ENCODE assay signal across 18 mouse cellular contexts in the genomic region with DNA sequence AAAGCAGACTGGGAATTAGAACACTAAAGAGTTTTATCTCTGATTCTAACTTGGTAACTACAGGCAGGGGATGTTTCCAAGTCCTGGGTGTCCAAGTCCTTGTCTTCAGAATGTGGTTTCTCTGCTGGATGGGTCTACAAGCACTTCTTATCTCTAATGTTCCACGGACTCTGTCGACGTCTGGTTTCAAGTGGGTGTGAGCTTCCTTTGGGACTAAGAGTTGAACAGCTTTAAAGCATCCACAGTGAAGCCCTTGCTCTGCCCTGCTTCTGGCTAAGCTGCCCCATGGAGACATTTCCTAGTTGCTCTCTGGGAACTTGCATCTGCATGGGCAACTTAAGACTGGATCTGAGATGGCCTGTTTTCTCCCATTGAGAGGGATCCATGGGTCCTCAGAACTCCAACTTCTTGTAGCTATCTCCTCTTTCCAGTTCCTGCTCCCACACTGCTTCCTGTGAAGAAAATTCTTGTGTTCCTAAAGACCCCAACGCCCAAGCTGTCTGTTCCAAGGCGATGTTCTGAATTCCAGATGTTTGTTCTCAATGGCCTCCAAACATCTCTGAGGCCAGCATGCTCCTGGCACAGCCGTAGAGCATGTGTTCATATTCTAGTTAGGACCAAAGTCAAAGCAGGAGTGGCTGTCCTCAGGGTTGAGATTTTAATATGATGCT. TPM values are rescaled to one million over a fixed set of nuclear protein-coding genes. Genes with fewer than 3 reads are reported as not detected.
DNase-seq lines count a peak whose midpoint lies in the region; ATAC-seq and TF ChIP-seq lines count a peak whose summit lies in the region.
"Had no signal": no experiment of that assay in that cellular context is flagged by ENCODE, and none has a peak within 500 bp of the region (broad histone marks: within the 10 kb centered on the region; RNA-seq: fewer than 3 reads in every experiment).

No protein-coding gene starts in this region.

- no peaks in the 10 kb centered on the region for H3K27me3 ChIP-seq in heart, embryonic 11.5 days (ENCODE audit: control insufficient read depth, insufficient read depth, low read length)
- H3K27me3 ChIP-seq in heart, embryonic 15.5 days, result no peaks in the 10 kb centered on the region
- no peaks in the 10 kb centered on the region for H3K27me3 ChIP-seq in small intestine, adult 2 months (ENCODE audit: control insufficient read depth, insufficient read depth, low read length)
- H3K27me3 ChIP-seq: forebrain, embryonic 15.5 days; hindbrain, embryonic 15.5 days; midbrain, embryonic 12.5 days; neural tube, embryonic 15.5 days; Patski had no signal

- H3K4me3 ChIP-seq in heart, embryonic 11.5 days (ENCODE audit: low read depth, low read length), result no peak overlapping the region
- no peak overlapping the region for H3K4me3 ChIP-seq in lung, adult 2 months (replicated peaks; ENCODE audit: extremely low read depth, low read depth, low read length)
- H3K4me3 ChIP-seq in heart, embryonic 15.5 days, result no peak overlapping the region
- H3K4me3 ChIP-seq in small intestine, adult 2 months (ENCODE audit: low read depth, low read length), result no peak overlapping the region
- H3K4me3 ChIP-seq: erythroblast, embryonic 14.5 days; forebrain, embryonic 15.5 days; hindbrain, embryonic 15.5 days; midbrain, embryonic 12.5 days; neural tube, embryonic 15.5 days had no signal

- no peak overlapping the region for H3K4me2 ChIP-seq in heart, embryonic 11.5 days
- H3K4me2 ChIP-seq in heart, embryonic 15.5 days, result no peak overlapping the region
- H3K4me2 ChIP-seq: forebrain, embryonic 15.5 days; hindbrain, embryonic 15.5 days; midbrain, embryonic 12.5 days; neural tube, embryonic 15.5 days had no signal

- peak; percentile 71 to 85 for DNase-seq in heart, adult 18-20 months
- peak; percentile 39 for DNase-seq in lung, postnatal 25 days (ENCODE audit: low spot score)
- no peak for DNase-seq in lung, adult 2 months
- DNase-seq in ovary, postnatal 36 days (ENCODE audit: low spot score), result no peak
- no peak for DNase-seq in adrenal gland, adult 8-10 months
- DNase-seq: cerebellum, postnatal 10 days; kidney, adult 11 months had no signal

- H3K4me1 ChIP-seq in heart, embryonic 11.5 days (ENCODE audit: control insufficient read depth, insufficient read depth, low read length), result peaks cover 9% of the 10 kb centered on the region
- H3K4me1 ChIP-seq in lung, adult 2 months (ENCODE audit: control insufficient read depth, insufficient read depth, low read length), result peaks cover 4% of the 10 kb centered on the region
- H3K4me1 ChIP-seq in heart, embryonic 15.5 days (replicated peaks), result peaks cover 12% of the 10 kb centered on the region
- peaks cover 5% of the 10 kb centered on the region; the same call in 1 of the 2 replicates for H3K4me1 ChIP-seq in small intestine, adult 2 months (ENCODE audit: control insufficient read depth, insufficient read depth, insufficient read length, low read length)
- H3K4me1 ChIP-seq: midbrain, embryonic 12.5 days had no signal

- no peak overlapping the region for H3K27ac ChIP-seq in heart, embryonic 11.5 days (ENCODE audit: low read depth, low read length)
- peak overlapping the region; percentile 38; the same call in 1 of the 2 replicates for H3K27ac ChIP-seq in heart, embryonic 15.5 days
- peak overlapping the region; percentile 30 for H3K27ac ChIP-seq in small intestine, adult 2 months (ENCODE audit: insufficient read depth, low read depth, low read length)
- H3K27ac ChIP-seq: forebrain, embryonic 15.5 days; hindbrain, embryonic 15.5 days; midbrain, embryonic 12.5 days; neural tube, embryonic 15.5 days had no signal

- 43% methylated on average over 6 of the region's 6 CpGs for WGBS in heart, embryonic 11.5 days (ENCODE audit: insufficient replicate concordance)
- 45% methylated on average over 6 of the region's 6 CpGs for WGBS in lung, adult 2 months
- 43% methylated on average over 6 of the region's 6 CpGs for WGBS in heart, embryonic 15.5 days
- WGBS in small intestine, adult 2 months, result 60% methylated on average over 6 of the region's 6 CpGs

- no peaks in the 10 kb centered on the region for H3K9me3 ChIP-seq in heart, embryonic 11.5 days (replicated peaks; ENCODE audit: control insufficient read depth, low read length)
- no peaks in the 10 kb centered on the region for H3K9me3 ChIP-seq in heart, embryonic 15.5 days (replicated peaks)
- H3K9me3 ChIP-seq: forebrain, embryonic 15.5 days; hindbrain, embryonic 15.5 days; midbrain, embryonic 12.5 days; neural tube, embryonic 15.5 days had no signal

- no peaks in the 10 kb centered on the region for H3K36me3 ChIP-seq in heart, embryonic 11.5 days (ENCODE audit: control insufficient read depth, insufficient read depth, low read length)
- no peaks in the 10 kb centered on the region for H3K36me3 ChIP-seq in heart, embryonic 15.5 days
- H3K36me3 ChIP-seq in small intestine, adult 2 months (ENCODE audit: control insufficient read depth, insufficient read depth, low read length), result no peaks in the 10 kb centered on the region
- H3K36me3 ChIP-seq: forebrain, embryonic 15.5 days; hindbrain, embryonic 15.5 days; midbrain, embryonic 12.5 days; neural tube, embryonic 15.5 days had no signal

- no peak for TF ChIP-seq CTCF in lung, adult 2 months (IDR thresholded peaks at IDR 0.05; ENCODE audit: insufficient read depth, low read length)
- no peak for TF ChIP-seq CTCF in small intestine, adult 2 months (IDR thresholded peaks at IDR 0.05; ENCODE audit: extremely low read depth, insufficient read length, insufficient replicate concordance, low read depth, low read length)

- no peak overlapping the region for H3K9ac ChIP-seq in heart, embryonic 11.5 days (ENCODE audit: low read depth, low read length)
- H3K9ac ChIP-seq in heart, embryonic 15.5 days, result no peak overlapping the region
- H3K9ac ChIP-seq: forebrain, embryonic 15.5 days; hindbrain, embryonic 15.5 days; midbrain, embryonic 12.5 days; neural tube, embryonic 15.5 days had no signal

- no peak for TF ChIP-seq POLR2A in lung, adult 2 months (IDR thresholded peaks at IDR 0.05; ENCODE audit: borderline replicate concordance, extremely low read depth, low read depth, low read length)
- TF ChIP-seq POLR2A in small intestine, adult 2 months (IDR thresholded peaks at IDR 0.05; ENCODE audit: low read depth, low read length), result no peak

- ATAC-seq in heart, embryonic 11.5 days (replicated peaks; ENCODE audit: insufficient number of reproducible peaks, low FRiP score, low TSS enrichment), result no peak
- no peak for ATAC-seq in heart, embryonic 15.5 days (replicated peaks; ENCODE audit: insufficient number of reproducible peaks, insufficient read depth, low FRiP score, low read depth)
- ATAC-seq: forebrain, embryonic 15.5 days; Patski had no signal

RNA-seq across cellular contexts. Expression of a gene that starts 26.8 kb away (rescaled TPM):
- not detected for total RNA-seq in heart, adult 18-20 months (2021)
- polyA plus RNA-seq in heart, embryonic 11.5 days (2014; fragmentation: Nextera tagmentation; extraction: Ambion mirVana), result 0.54 TPM in 1 of 2 replicates, not detected in the other
- 0.18 and 0.73 TPM in 2 replicates for polyA plus RNA-seq in lung, adult 2 months (2012; rRNA removed)
- polyA plus RNA-seq in heart, embryonic 15.5 days (2015; fragmentation: Nextera tagmentation; extraction: Ambion mirVana), result not detected in 2 replicates
- polyA plus RNA-seq in small intestine, adult 2 months (2012; rRNA removed), result not detected in 2 replicates
- total RNA-seq in adrenal gland, adult 8-10 months (2022), result under 1 TPM in 1 of 4 experiments, not detected in 3; 0.35 TPM
- total RNA-seq: left cerebral cortex, adult 8-10 months had no signal
- polyA plus RNA-seq: erythroblast, embryonic 14.5 days; forebrain, embryonic 15.5 days; hindbrain, embryonic 15.5 days; large intestine, adult 2 months; midbrain, embryonic 12.5 days; neural tube, embryonic 15.5 days; Patski had no signal

RNA-seq across cellular contexts. Expression of a gene that starts 45.0 kb away (rescaled TPM):
- 10 to 100 TPM; 23.6 to 25.2 TPM for total RNA-seq in heart, adult 18-20 months (2021)
- polyA plus RNA-seq in heart, embryonic 11.5 days (2014; fragmentation: Nextera tagmentation; extraction: Ambion mirVana), result 47.3 and 49.4 TPM in 2 replicates
- polyA plus RNA-seq in lung, adult 2 months (2012; rRNA removed), result 12.9 and 21.4 TPM in 2 replicates
- polyA plus RNA-seq in heart, embryonic 15.5 days (2015; fragmentation: Nextera tagmentation; extraction: Ambion mirVana), result 45.8 and 50.1 TPM in 2 replicates
- polyA plus RNA-seq in small intestine, adult 2 months (2012; rRNA removed), result 3.3 and 5.5 TPM in 2 replicates
- 10 to 100 TPM; 55.3 to 69.3 (median 59.9) TPM for total RNA-seq in adrenal gland, adult 8-10 months (2022)
- polyA plus RNA-seq: erythroblast, embryonic 14.5 days had no signal

Comparison
In these comparisons a context has a peak if more than half of its experiments do, and no peak if none do; other contexts are left out.
1. DNase-seq: peak in heart, adult 18-20 months (2 of 2) and lung, postnatal 25 days (single experiment); none in lung, adult 2 months (single experiment), ovary, postnatal 36 days (single experiment) and adrenal gland, adult 8-10 months (single experiment).